Mouse (Mus musculus) heart, embryonic 11.5 days (tissue): Measurements from ENCODE around the gene Arhgap35. TPM values are rescaled to one million over a fixed set of nuclear protein-coding genes. Genes with fewer than 3 reads are reported as not detected.
A peak's percentile ranks its signal among the peaks of the same experiment; 100 is the strongest.

Experiments used
- ATAC-seq: fragments of 200-750 bp; cut with Nextera tagmentation; replicated peaks from 2 replicates; pipeline ENCODE4 v1.8.0; 2017; ENCODE audit warnings: moderate library complexity; ENCODE audit not compliant: insufficient number of reproducible peaks, low FRiP score, low TSS enrichment
- H3K27ac ChIP-seq: fragments of 300-500 bp; sonication (generic); 2 replicates; pipeline ENCODE4 v1.5.1; 2014; ENCODE audit warnings: mild to moderate bottlenecking, low read depth, low read length
- H3K27me3 ChIP-seq: fragments of 300-500 bp; sonication (generic); 2 replicates; pipeline ENCODE4 v1.6.1; 2014; ENCODE audit warnings: mild to moderate bottlenecking, low read length, mixed read lengths; ENCODE audit not compliant: control insufficient read depth, insufficient read depth
- H3K36me3 ChIP-seq: fragments of 300-500 bp; sonication (generic); 2 replicates; pipeline ENCODE4 v1.6.1; 2014; ENCODE audit warnings: mild to moderate bottlenecking, low read length, moderate library complexity, mixed read lengths; ENCODE audit not compliant: control insufficient read depth, insufficient read depth
- H3K4me1 ChIP-seq: fragments of 300-500 bp; sonication (generic); 2 replicates; pipeline ENCODE4 v1.6.1; 2014; ENCODE audit warnings: low read length; ENCODE audit not compliant: control insufficient read depth, insufficient read depth
- H3K4me2 ChIP-seq: fragments of 300-500 bp; sonication (generic); 2 replicates; pipeline ENCODE4 v1.6.1; 2014; ENCODE audit warnings: mild to moderate bottlenecking, moderate library complexity
- H3K4me3 ChIP-seq: fragments of 300-500 bp; sonication (generic); 2 replicates; pipeline ENCODE4 v1.5.1; 2014; ENCODE audit warnings: low read depth, low read length
- H3K9ac ChIP-seq: fragments of 300-500 bp; sonication (generic); 2 replicates; pipeline ENCODE4 v1.6.1; 2014; ENCODE audit warnings: mild to moderate bottlenecking, low read depth, low read length, moderate library complexity
- H3K9me3 ChIP-seq: fragments of 300-500 bp; sonication (generic); replicated peaks from 2 replicates; pipeline ENCODE4 v1.6.1; 2016; ENCODE audit warnings: low read length; ENCODE audit not compliant: control insufficient read depth
- WGBS: fragments of 180-500 bp; shearing (Covaris S2); extraction: QIAGEN DNeasy Blood & Tissue Kit; methylation state at CpG from one replicate; pipeline ENCODE4 v1.1.7; 2014; ENCODE audit not compliant: insufficient replicate concordance; 5-methylcytosine and 5-hydroxymethylcytosine counted together
- polyA plus RNA-seq: library from polyadenylated mRNA; unstranded; fragments of >200 nt; fragmentation: Nextera tagmentation; extraction: Ambion mirVana; gene quantifications from 2 replicates; pipeline ENCODE4 v1.2.1, GENCODE M21; 2014

Gene Arhgap35
- polyA plus RNA-seq, 1 experiment from 2014 or later: 15.9 TPM

GRCm38 (mm10) chr7:16629598-16630296 lies 15.0 kb upstream of the Arhgap35 start:
- no peak overlapping the region for H3K4me3 ChIP-seq
- no peak overlapping the region for H3K27ac ChIP-seq
- no peaks in the 10 kb centered on the region for H3K4me1 ChIP-seq
- no peak for ATAC-seq
- H3K36me3 ChIP-seq: no peaks in the 10 kb centered on the region
- 0 out of 2 replicates have a peak, but pooled peaks cover 2% of the 10 kb centered on the region for H3K9me3 ChIP-seq
- no peaks in the 10 kb centered on the region for H3K27me3 ChIP-seq
- no peak overlapping the region for H3K4me2 ChIP-seq
- no peak overlapping the region for H3K9ac ChIP-seq
- 14% methylated on average over 10 of the region's 10 CpGs for WGBS

- no peak overlapping the region for H3K9ac ChIP-seq
- H3K4me2 ChIP-seq: no peak overlapping the region
- H3K9me3 ChIP-seq: 0 out of 2 replicates have a peak, but pooled peaks cover 2% of the 10 kb centered on the region
- no peak overlapping the region for H3K27ac ChIP-seq
- H3K36me3 ChIP-seq: no peaks in the 10 kb centered on the region
- no peak for ATAC-seq
- no peak overlapping the region for H3K4me3 ChIP-seq
- no peaks in the 10 kb centered on the region for H3K4me1 ChIP-seq
- WGBS: 36% methylated on average over 12 of the region's 12 CpGs
- no peaks in the 10 kb centered on the region for H3K27me3 ChIP-seq
These were observed 13.4 kb upstream of the Arhgap35 start for GRCm38 (mm10) chr7:16628096-16628771.

GRCm38 (mm10) chr7:16623687-16624086 lies 8.9 kb upstream of the Arhgap35 start:
- no peak overlapping the region for H3K4me3 ChIP-seq
- H3K27ac ChIP-seq: no peak overlapping the region
- no peak overlapping the region for H3K4me2 ChIP-seq
- H3K9me3 ChIP-seq: no peaks in the 10 kb centered on the region
- no peaks in the 10 kb centered on the region for H3K36me3 ChIP-seq
- H3K27me3 ChIP-seq: no peaks in the 10 kb centered on the region
- H3K4me1 ChIP-seq: no peaks in the 10 kb centered on the region
- H3K9ac ChIP-seq: no peak overlapping the region
- ATAC-seq: no peak

- H3K27me3 ChIP-seq: no peaks in the 10 kb centered on the region
- ATAC-seq: no peak
- H3K4me2 ChIP-seq: no peak overlapping the region
- no peak overlapping the region for H3K4me3 ChIP-seq
- no peak overlapping the region for H3K9ac ChIP-seq
- no peaks in the 10 kb centered on the region for H3K36me3 ChIP-seq
- 51% methylated on average over 4 of the region's 4 CpGs for WGBS
- H3K27ac ChIP-seq: no peak overlapping the region
- H3K9me3 ChIP-seq: no peaks in the 10 kb centered on the region
- no peaks in the 10 kb centered on the region for H3K4me1 ChIP-seq
These were observed 8.3 kb upstream of the Arhgap35 start for GRCm38 (mm10) chr7:16623131-16623530.

GRCm38 (mm10) chr7:16621066-16621622 lies 6.4 kb upstream of the Arhgap35 start:
- Histone ChIP-seq H3K9ac (no peak overlapping the region), H3K4me1 (peaks cover 2% of the 10 kb centered on the region; the same call in 1 of the 2 replicates), H3K36me3 (no peaks in the 10 kb centered on the region), H3K9me3 (no peaks in the 10 kb centered on the region), H3K4me2 (no peak overlapping the region), H3K27me3 (no peaks in the 10 kb centered on the region), H3K4me3 (no peak overlapping the region), H3K27ac (no peak overlapping the region)
- WGBS: 53% methylated on average over 8 of the region's 8 CpGs
- no peak for ATAC-seq

- peak overlapping the region; percentile 61 for H3K4me2 ChIP-seq
- no peaks in the 10 kb centered on the region for H3K27me3 ChIP-seq
- peak overlapping the region; percentile 46 for H3K27ac ChIP-seq
- H3K4me1 ChIP-seq: peaks cover 7% of the 10 kb centered on the region; the same call in 1 of the 2 replicates
- H3K4me3 ChIP-seq: peak overlapping the region; percentile 31
- under 1% methylated on average over 30 of the region's 30 CpGs for WGBS
- H3K9ac ChIP-seq: peak overlapping the region; percentile 52; the same call in 1 of the 2 replicates
- no peak for ATAC-seq
- no peaks in the 10 kb centered on the region for H3K9me3 ChIP-seq
- H3K36me3 ChIP-seq: no peaks in the 10 kb centered on the region
These were observed 3.9 kb upstream of the Arhgap35 start for GRCm38 (mm10) chr7:16618661-16619211.

GRCm38 (mm10) chr7:16617045-16617444 lies 2.3 kb upstream of the Arhgap35 start:
- H3K27me3 ChIP-seq: no peaks in the 10 kb centered on the region
- no peaks in the 10 kb centered on the region for H3K36me3 ChIP-seq
- WGBS: 20% methylated on average over 2 of the region's 2 CpGs
- H3K4me1 ChIP-seq: peaks cover 23% of the 10 kb centered on the region
- H3K9ac ChIP-seq: no peak overlapping the region
- no peak for ATAC-seq
- no peak overlapping the region for H3K4me2 ChIP-seq
- H3K9me3 ChIP-seq: no peaks in the 10 kb centered on the region
- no peak overlapping the region for H3K27ac ChIP-seq
- no peak overlapping the region for H3K4me3 ChIP-seq

- peak; percentile 59 for ATAC-seq
These were observed 464 bp downstream of the Arhgap35 start for GRCm38 (mm10) chr7:16614171-16614887.

More at GRCm38 (mm10) chr7:16614171-16614887, 464 bp downstream of the Arhgap35 start:
- Histone ChIP-seq H3K27me3 (no peaks in the 10 kb centered on the region), H3K36me3 (no peaks in the 10 kb centered on the region), H3K4me3 (peak overlapping the region; percentile 73), H3K4me2 (peak overlapping the region; percentile 75), H3K9me3 (no peaks in the 10 kb centered on the region), H3K27ac (peak overlapping the region; percentile 99), H3K9ac (peak overlapping the region; percentile 94), H3K4me1 (peaks cover 50% of the 10 kb centered on the region)
- under 1% methylated on average over 23 of the region's 101 CpGs for WGBS
